Mouse (Mus musculus) heart, embryonic 10.5 days (tissue): ENCODE measurements around the gene Fgfr2. TPM values are rescaled to one million over a fixed set of nuclear protein-coding genes. Genes with fewer than 3 reads are reported as not detected.

Experiments used
- DNase-seq: peaks from one replicate; pipeline ENCODE4 v3.0.0-alpha.2; 2017; ENCODE audit warnings: low spot score
- H3K27ac ChIP-seq: fragments of 300-500 bp; sonication (generic); 2 replicates; pipeline ENCODE4 v1.5.1; 2016; ENCODE audit warnings: mild to moderate bottlenecking
- H3K27me3 ChIP-seq: fragments of 300-500 bp; sonication (generic); 2 replicates; pipeline ENCODE4 v1.6.1; 2016; ENCODE audit warnings: mild to moderate bottlenecking; ENCODE audit not compliant: poor library complexity, insufficient read depth, severe bottlenecking
- H3K36me3 ChIP-seq: fragments of 300-500 bp; sonication (generic); 2 replicates; pipeline ENCODE4 v1.6.1; 2016; ENCODE audit warnings: mild to moderate bottlenecking, moderate library complexity
- H3K4me1 ChIP-seq: fragments of 300-500 bp; sonication (generic); 2 replicates; pipeline ENCODE4 v1.6.1; 2016; ENCODE audit warnings: mild to moderate bottlenecking
- H3K4me3 ChIP-seq: fragments of 300-500 bp; sonication (generic); 2 replicates; pipeline ENCODE4 v1.5.1; 2016; ENCODE audit warnings: mild to moderate bottlenecking, moderate library complexity
- H3K9me3 ChIP-seq: fragments of 300-500 bp; sonication (generic); 2 replicates; pipeline ENCODE4 v1.6.1; 2016; ENCODE audit warnings: mild to moderate bottlenecking, moderate library complexity
- WGBS: fragments of 180-500 bp; shearing (Covaris S2); methylation state at CpG from one replicate; pipeline ENCODE4 v1.1.7; 2016; 5-methylcytosine and 5-hydroxymethylcytosine counted together
- polyA plus RNA-seq: library from polyadenylated mRNA; unstranded; fragments of >200 nt; fragmentation: Nextera tagmentation; extraction: Ambion mirVana; gene quantifications from 2 replicates; pipeline ENCODE4 v1.2.1, GENCODE M21; 2016

Gene Fgfr2
- polyA plus RNA-seq, 1 experiment from 2014 or later, result 46.6 TPM

DNA sequence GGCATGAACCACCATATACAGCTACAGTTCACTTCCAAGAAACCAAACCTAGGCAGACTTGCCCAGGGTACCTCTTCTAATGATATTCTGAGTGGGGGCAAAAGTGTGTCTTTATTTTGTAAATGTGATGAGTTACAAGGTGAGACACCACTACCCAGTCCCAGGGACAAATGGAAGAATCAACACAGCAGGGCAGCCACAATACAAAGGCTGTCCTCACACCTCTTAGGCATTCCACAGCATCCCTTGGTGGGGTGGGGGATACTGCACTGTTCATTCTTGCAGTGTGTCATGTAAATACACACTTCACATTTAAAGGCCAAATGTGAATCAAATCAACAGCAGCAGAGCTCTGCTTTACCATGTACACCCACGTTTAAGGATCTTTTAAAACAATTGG, 1130.9 kb downstream of the Fgfr2 start:
- Histone ChIP-seq H3K27ac (no peak overlapping the region), H3K4me1 (no peaks in the 10 kb centered on the region), H3K27me3 (no peaks in the 10 kb centered on the region), H3K36me3 (no peaks in the 10 kb centered on the region), H3K9me3 (0 out of 2 replicates have a peak, but pooled peaks cover 3% of the 10 kb centered on the region), H3K4me3 (no peak overlapping the region)
- DNase-seq, result no peak
- WGBS, result 47% methylated on average over 1 of the region's 1 CpGs

DNA sequence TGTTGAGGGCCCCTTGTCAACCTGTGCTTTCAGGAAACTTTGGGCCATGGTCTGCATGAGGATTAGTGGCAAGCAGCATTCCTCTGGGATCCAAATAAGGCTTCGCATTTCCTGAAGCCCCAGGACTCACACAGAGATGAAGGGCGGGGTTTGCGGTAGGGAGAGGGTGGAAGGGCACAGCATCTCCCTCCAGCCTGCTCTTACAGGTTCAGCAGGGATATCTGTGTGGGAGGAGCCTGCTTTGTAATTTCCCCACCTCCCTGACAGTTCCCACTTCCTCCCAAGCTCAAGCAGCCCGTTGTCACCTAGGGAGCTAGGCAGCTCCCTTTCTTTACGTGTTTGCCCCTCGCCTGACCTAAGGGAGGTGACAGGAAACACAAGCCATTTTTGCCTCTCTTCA, 1134.1 kb downstream of the Fgfr2 start:
- no peaks in the 10 kb centered on the region for H3K4me1 ChIP-seq
- no peaks in the 10 kb centered on the region for H3K27me3 ChIP-seq
- no peak for DNase-seq
- 16% methylated on average over 6 of the region's 6 CpGs for WGBS
- H3K9me3 ChIP-seq, result no peaks in the 10 kb centered on the region
- H3K36me3 ChIP-seq, result no peaks in the 10 kb centered on the region
- no peak overlapping the region for H3K4me3 ChIP-seq
- H3K27ac ChIP-seq, result no peak overlapping the region

DNA sequence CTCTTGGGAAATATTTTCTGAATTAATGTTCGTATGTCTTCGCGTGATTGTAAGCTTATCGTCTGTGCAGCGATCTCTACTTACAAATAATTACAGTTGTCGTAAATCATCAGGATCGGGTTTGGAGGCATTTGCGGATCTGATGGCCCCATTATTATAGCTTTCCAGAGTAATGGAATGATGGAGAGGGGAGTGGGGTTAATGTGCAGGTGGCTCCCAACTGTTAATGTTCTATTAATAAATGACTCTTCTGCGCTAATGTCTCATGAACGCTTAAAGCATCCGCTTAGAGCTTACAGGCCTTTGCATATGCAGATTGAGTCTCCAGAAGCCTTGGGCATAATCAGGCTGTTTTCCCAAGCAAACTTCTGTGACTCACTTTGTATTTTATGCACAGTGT, 1144.5 kb downstream of the Fgfr2 start:
- WGBS, result 87% methylated on average over 11 of the region's 11 CpGs

DNA sequence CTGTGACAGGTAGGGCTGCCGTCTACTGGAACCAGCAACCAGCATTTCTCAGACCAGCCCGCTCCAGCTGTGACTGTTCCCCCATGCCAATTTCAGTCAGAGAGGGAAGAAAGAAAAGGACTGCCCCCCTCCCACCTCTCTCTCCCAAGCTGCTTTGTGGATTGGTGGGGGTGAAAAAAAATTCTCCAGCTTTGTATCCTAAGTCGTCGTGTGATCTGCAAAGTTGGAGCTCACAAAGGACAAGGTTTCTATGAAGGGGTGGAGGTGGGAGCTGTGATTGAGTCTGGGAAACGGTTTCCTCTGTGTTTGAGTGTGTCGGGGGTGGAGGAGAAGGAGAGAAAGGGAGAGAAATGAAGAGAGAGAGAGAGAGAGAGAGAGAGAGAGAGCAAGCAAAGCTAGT, 1147.3 kb downstream of the Fgfr2 start:
- no peak overlapping the region for H3K4me3 ChIP-seq
- H3K27ac ChIP-seq, result no peak overlapping the region
- no peaks in the 10 kb centered on the region for H3K9me3 ChIP-seq
- H3K36me3 ChIP-seq, result no peaks in the 10 kb centered on the region
- DNase-seq, result no peak
- 61% methylated on average over 6 of the region's 6 CpGs for WGBS
- H3K4me1 ChIP-seq, result no peaks in the 10 kb centered on the region
- H3K27me3 ChIP-seq, result peaks cover 7% of the 10 kb centered on the region; the same call in 1 of the 2 replicates

More for the DNA sequence above, 1144.5 kb downstream of the Fgfr2 start:
- Histone ChIP-seq H3K9me3 (no peaks in the 10 kb centered on the region), H3K27ac (no peak overlapping the region), H3K4me3 (no peak overlapping the region), H3K4me1 (no peaks in the 10 kb centered on the region), H3K27me3 (peaks cover 7% of the 10 kb centered on the region; the same call in 1 of the 2 replicates), H3K36me3 (no peaks in the 10 kb centered on the region)
- DNase-seq, result no peak

DNA sequence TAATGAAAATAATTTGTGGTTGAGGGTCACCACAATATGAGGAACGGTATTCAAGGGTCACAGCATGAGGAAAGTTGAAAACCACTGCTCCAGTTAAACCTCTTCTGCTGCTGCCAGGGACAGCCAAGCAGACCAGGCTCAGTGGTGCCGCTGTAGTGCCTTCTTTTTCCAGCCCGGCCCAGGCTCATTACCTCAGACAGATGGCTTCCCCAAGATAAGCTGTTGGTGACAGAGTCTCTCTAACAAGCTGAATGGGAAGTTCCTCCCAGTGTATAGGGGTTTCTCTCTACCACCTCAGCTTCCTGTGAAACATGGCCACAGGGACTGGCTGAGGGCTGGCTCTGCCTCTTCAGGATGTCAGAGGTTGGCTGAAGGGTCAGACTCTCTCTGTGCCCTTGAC, 1152.9 kb downstream of the Fgfr2 start:
- Histone ChIP-seq H3K27ac (no peak overlapping the region), H3K9me3 (no peaks in the 10 kb centered on the region), H3K36me3 (no peaks in the 10 kb centered on the region), H3K4me3 (no peak overlapping the region), H3K27me3 (peaks cover 53% of the 10 kb centered on the region), H3K4me1 (peaks cover 10% of the 10 kb centered on the region)
- DNase-seq, result no peak
- 23% methylated on average over 3 of the region's 3 CpGs for WGBS

DNA sequence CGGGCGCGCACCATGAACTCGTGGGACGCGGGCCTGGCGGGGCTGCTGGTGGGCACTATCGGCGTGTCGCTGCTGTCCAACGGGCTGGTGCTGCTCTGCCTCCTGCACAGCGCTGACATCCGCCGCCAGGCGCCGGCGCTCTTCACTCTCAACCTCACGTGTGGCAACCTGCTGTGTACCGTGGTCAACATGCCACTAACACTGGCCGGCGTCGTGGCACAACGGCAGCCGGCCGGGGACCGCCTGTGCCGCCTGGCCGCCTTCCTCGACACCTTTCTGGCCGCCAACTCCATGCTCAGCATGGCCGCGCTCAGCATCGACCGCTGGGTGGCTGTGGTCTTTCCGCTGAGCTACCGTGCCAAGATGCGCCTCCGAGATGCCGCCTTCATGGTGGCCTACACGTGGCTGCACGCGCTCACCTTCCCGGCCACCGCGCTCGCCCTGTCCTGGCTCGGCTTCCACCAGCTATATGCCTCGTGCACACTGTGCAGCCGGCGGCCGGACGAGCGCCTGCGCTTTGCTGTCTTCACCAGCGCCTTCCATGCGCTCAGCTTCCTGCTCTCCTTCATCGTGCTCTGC, 1156.1 kb downstream of the Fgfr2 start:
- no peak for DNase-seq
- Histone ChIP-seq H3K4me3 (peak overlapping the region; percentile 45), H3K27me3 (peaks cover 56% of the 10 kb centered on the region), H3K9me3 (no peaks in the 10 kb centered on the region), H3K27ac (no peak overlapping the region), H3K36me3 (no peaks in the 10 kb centered on the region), H3K4me1 (peaks cover 10% of the 10 kb centered on the region)
- WGBS, result 6% methylated on average over 55 of the region's 57 CpGs

DNA sequence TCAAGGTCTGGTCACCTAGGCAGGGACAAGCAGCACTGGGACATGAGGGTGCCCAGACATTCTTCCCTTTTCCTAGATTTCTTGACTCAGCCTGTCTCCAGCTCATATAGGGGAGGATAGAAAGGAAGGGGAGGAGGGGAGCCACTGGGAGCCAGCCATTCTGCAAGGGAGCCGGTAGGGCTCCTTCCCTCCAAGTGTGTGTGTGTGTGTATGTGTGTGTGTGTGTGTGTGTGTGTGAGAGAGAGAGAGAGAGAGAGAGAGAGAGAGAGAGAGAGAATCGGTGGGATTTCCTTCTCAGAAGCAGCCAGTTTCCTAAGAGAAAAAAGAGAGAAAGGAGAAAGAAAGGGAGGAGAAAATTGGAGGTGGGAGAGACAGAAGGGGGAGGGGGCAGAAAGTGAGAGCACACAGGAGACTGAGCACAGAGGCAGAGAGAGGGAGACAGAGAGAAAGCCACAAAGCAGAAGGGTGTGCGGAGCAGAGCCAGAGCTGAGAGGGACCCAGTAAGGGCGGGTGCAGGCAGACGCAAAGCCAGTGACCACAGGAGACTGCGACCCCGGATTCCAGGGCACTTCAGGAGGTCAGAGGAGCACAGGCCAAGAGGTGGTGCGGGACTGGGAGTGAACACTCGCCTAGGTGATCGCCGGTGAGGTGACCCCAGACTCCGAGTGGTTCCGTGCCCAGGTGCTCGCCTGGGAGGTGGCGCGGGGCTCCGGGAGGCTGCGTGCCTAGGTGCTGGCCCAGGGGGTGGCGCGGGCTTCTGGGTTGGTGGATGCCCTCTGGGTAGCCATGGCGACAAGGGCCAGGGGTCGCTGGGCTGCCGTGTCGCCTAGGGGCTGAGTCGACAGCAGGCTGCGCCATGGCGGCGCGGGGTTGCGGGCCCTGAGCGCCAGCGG, 1156.9 kb downstream of the Fgfr2 start, which contains the start of gene Gpr26:
Gpr26 (plus strand) TSS at position 438 of the 893 bp plus-strand sequence.
- no peaks in the 10 kb centered on the region for H3K36me3 ChIP-seq
- peaks cover 56% of the 10 kb centered on the region for H3K27me3 ChIP-seq
- peak within 1 kb of the TSS; percentile 45 for H3K4me3 ChIP-seq
- WGBS, result 5% methylated on average over 28 of the region's 32 CpGs
- peaks cover 10% of the 10 kb centered on the region for H3K4me1 ChIP-seq
- H3K27ac ChIP-seq, result no peak within 1 kb of the TSS
- no peak for DNase-seq
- no peaks in the 10 kb centered on the region for H3K9me3 ChIP-seq

DNA sequence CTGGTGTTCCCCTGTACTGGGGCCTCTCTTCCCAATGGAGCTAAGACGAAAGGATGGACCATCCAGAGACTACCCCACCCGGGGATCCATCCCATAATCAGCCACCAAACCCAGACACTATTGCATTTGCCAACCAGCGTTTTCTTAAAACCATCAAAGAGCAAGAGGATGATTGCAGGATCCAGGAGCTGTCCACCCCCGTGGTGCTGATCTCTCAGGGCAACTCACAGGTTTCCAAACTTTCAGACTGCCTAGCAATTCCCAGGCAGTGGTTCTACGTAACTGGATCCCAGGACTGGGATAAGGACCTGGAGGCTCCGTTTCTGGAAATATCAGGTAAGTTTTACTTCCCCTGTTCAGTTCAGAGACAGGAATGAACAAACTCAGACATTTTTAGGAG, 1162.6 kb downstream of the Fgfr2 start:
- 26% methylated on average over 6 of the region's 6 CpGs for WGBS

DNA sequence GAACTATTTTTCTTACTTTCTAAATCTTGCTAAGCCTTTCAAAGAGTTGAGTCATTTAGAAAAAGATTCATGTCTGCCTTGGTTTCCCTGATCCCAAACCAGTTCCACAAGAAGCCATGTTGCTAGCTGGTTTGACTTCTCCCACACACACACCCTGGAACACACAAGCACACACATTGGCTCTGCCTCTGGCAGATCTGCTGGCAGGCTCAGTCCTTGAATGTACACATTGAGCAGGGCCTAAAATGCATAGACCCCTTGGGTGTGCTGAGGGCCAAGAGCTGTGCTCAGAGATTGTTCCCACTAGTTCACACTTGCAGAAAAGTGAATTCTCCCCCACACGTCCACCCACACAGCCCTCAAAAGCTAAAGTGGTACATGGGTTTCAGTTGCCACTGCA, 1164.4 kb downstream of the Fgfr2 start:
- peak; percentile 48 for DNase-seq
- Histone ChIP-seq H3K27me3 (no peaks in the 10 kb centered on the region), H3K27ac (no peak overlapping the region), H3K4me1 (no peaks in the 10 kb centered on the region), H3K9me3 (no peaks in the 10 kb centered on the region), H3K4me3 (no peak overlapping the region), H3K36me3 (no peaks in the 10 kb centered on the region)
- WGBS, result 47% methylated on average over 1 of the region's 1 CpGs

More for the DNA sequence above, 1162.6 kb downstream of the Fgfr2 start:
- Histone ChIP-seq H3K36me3 (no peaks in the 10 kb centered on the region), H3K4me1 (no peaks in the 10 kb centered on the region), H3K27me3 (peaks cover 10% of the 10 kb centered on the region), H3K9me3 (no peaks in the 10 kb centered on the region), H3K4me3 (no peak overlapping the region), H3K27ac (no peak overlapping the region)
- no peak for DNase-seq

DNA sequence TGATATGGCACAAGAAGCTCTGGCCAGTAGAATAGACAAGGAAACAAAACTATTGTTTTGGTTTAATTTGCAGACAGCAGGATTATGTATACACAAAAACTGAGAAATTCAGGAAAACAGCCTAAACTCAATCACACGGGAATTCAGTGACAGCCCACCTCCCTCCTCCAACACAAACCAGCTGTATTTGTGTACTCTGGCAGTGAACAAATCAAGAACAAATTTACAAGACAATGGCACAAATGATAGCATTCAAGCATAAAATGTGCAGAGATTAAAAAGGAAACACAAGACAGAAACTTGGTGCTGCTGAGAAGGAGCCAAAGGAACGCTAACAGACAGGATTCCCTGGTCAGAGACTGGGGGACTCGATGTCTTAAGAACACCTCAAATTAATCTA, 1169.7 kb downstream of the Fgfr2 start:
- no peaks in the 10 kb centered on the region for H3K4me1 ChIP-seq
- no peaks in the 10 kb centered on the region for H3K36me3 ChIP-seq
- 78% methylated on average over 3 of the region's 3 CpGs for WGBS
- no peak overlapping the region for H3K27ac ChIP-seq
- H3K9me3 ChIP-seq, result no peaks in the 10 kb centered on the region
- no peaks in the 10 kb centered on the region for H3K27me3 ChIP-seq
- peak; percentile 11 for DNase-seq
- no peak overlapping the region for H3K4me3 ChIP-seq

DNA sequence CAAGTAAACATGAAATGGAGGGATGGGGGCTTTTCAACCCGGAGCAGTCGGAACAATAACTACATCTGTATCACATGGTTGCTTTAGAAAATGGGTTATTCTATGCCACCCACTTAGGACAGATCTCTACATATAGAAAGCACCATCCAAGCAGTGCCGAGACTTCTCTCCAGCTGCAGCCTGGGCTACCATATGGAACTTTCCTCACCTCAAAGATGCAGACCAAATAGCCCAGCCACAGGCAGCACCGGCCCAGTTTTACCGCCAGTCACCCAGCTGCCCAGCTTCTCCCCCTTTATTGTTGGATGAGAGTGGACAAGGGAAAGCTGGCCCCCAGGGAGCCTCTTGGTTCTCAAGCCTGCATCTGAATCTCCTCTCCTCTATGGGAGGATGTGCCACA, 1172.0 kb downstream of the Fgfr2 start:
- WGBS, result 79% methylated on average over 5 of the region's 5 CpGs
- no peaks in the 10 kb centered on the region for H3K36me3 ChIP-seq
- H3K4me3 ChIP-seq, result no peak overlapping the region
- no peak overlapping the region for H3K27ac ChIP-seq
- peak; percentile 71 for DNase-seq
- H3K9me3 ChIP-seq, result no peaks in the 10 kb centered on the region
- no peaks in the 10 kb centered on the region for H3K27me3 ChIP-seq
- H3K4me1 ChIP-seq, result no peaks in the 10 kb centered on the region

DNA sequence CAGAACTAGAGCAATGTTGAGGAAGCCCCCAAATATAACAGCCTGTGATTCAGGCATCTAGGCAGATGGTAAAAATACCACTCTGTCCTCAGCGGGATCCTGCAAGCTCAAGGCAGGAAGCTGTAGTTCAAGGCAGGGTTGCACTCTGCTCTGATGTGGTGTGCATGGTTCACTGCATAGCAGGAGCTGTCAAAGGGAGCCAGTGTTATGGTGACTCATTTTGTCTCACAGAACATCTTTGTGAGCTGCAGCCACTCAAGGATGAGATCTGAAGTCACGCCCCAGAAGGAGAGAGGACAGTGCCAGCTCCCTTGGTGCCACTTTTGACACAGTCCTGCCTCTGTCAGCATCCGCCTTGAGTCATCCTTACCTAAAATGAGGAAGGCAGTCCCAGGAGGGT, 1185.5 kb downstream of the Fgfr2 start:
- 80% methylated on average over 3 of the region's 3 CpGs for WGBS
- Histone ChIP-seq H3K4me3 (no peak overlapping the region), H3K36me3 (no peaks in the 10 kb centered on the region), H3K4me1 (no peaks in the 10 kb centered on the region), H3K27ac (no peak overlapping the region), H3K9me3 (no peaks in the 10 kb centered on the region), H3K27me3 (no peaks in the 10 kb centered on the region)
- DNase-seq, result peak; percentile 51

DNA sequence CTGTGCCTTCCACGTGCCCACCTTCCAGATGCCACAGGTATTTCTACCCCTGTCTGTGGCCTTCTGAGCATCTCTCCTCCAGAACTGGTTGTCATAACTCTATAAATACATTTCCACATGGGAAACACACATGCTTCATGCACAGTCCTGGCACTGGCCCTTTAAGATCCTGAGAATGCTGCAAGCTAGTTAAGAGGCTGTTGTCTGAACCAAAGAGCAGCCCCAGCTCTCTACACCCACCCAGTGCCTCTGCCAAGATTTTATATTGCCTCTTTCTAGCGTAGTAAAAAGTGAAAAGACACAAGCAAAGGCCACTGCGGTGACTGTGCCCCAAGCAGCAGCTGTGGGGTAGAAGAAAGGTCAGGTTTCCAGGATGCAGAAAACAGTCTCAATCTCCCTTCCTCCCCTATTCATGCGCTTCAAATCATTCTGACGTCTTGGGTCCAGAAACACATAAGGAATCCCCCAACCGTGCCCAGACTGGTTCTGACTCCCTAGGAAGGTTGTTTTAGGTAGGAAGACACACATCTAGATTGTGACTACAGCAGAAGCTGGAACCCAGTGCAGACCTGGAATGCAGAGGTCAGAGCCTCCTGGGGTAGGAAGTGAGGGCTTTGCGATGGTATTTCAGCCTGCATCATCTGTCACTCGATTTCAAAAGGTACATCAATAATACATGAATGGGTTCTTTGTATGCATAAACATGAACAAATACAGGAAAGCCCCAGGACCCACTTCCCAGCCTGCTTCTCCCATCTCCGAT, 1195.7 kb downstream of the Fgfr2 start:
- H3K4me3 ChIP-seq, result no peak overlapping the region
- H3K36me3 ChIP-seq, result no peaks in the 10 kb centered on the region
- H3K27ac ChIP-seq, result no peak overlapping the region
- 67% methylated on average over 9 of the region's 9 CpGs for WGBS
- H3K27me3 ChIP-seq, result no peaks in the 10 kb centered on the region
- H3K4me1 ChIP-seq, result no peaks in the 10 kb centered on the region
- DNase-seq, result no peak
- no peaks in the 10 kb centered on the region for H3K9me3 ChIP-seq
